Mouse (Mus musculus) E14TG2a.4 (cell line): ENCODE measurements around the gene Xirp1.

Experiments used
- CTCF ChIP-seq: conservative IDR thresholded peaks from 2 replicates; pipeline ENCODE4 v1.5.1; 2014; ENCODE audit warnings: low read length
- NANOG ChIP-seq: IDR thresholded peaks from 2 replicates; pipeline ENCODE4 v1.6.1; 2014; ENCODE audit warnings: borderline replicate concordance, low read length, mixed read lengths

- TF ChIP-seq CTCF (peak; percentile 99), NANOG (no peak)
Measured at GRCm38 (mm10) chr9:120073169-120073568, 49.8 kb upstream of the Xirp1 start.
